Mouse (Mus musculus): ENCODE data around the gene Pxdc1.

DNA sequence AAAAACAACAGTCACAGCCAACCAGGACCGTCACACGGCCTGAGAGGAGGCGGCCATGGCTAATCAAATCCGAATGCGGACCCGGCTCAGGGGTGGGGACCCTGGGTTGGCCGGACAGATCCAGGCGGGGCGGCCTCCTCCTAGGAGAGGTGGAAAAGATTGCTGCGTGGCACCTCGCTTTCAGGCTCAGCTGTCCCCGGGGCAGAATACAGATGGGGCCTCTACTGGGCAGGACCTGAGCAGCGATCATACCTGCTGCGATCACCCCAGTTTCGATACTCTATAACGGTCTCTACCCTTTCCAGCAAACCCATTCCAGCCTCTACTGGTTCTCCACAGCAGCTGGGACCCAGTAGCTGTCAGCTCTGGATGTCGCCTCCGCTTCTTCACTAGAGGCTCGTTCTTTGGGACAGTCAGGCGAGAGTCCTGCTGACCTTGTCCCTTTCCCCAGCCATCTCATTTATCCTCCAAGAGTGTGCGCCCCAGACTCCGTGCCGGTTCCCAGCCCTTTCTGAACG lies 1.8 kb downstream of the Pxdc1 start:
- TF ChIP-seq FLI1 (IDR thresholded peaks at IDR 0.05; ENCODE audit: low read length) (no peak), GATA1 (IDR thresholded peaks at IDR 0.05; ENCODE audit: borderline replicate concordance, low read length) (no peak)

All from megakaryocyte, embryonic 14.5 days (primary cell).